Mouse (Mus musculus) CD4-positive, CD25-positive, alpha-beta regulatory T cell, adult 2 months (primary cell): ENCODE measurements around the gene Ppp1r13l.

Source experiments
- DNase-seq: peaks from one replicate; pipeline ENCODE4 v3.0.0-alpha.2; 2012; ENCODE audit warnings: low read depth, low spot score

Ppp1r13l gene

DNA sequence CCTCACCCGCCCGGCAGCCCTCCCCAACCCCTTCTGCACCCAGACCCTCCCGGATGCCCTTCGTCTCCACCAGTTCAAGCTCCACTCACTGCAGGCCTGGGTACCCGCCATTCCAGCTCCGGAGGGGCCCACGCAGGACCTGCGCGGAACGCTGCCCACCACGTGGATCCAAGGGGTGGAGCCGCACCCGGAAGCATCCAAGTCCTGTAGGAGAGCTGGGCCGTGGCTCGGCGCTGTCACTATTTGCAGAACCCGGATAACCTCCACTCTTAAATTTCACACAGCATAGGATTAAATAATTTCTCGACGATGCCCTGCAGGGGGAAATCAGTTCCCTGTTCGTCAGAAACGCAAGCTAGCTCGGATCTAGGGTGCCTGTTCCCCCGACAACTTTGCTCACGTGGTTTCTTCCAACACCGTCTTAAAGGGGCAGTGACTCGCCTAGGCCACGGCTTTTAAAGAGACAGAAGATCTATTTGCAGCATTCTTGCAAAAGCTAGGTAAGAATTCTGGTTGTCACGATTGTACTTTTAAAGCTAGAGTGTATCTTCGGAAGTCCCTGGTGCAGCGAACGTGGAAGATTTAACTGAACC, at the start of gene Ppp1r13l, which contains the start of gene Cd3eap:
Gene Ppp1r13l (plus strand): TSS at position 451 of the 593 bp plus-strand sequence.
Gene Cd3eap (minus strand): TSS at position 185 of the 593 bp plus-strand sequence.
- peak; percentile 89 for DNase-seq

DNA sequence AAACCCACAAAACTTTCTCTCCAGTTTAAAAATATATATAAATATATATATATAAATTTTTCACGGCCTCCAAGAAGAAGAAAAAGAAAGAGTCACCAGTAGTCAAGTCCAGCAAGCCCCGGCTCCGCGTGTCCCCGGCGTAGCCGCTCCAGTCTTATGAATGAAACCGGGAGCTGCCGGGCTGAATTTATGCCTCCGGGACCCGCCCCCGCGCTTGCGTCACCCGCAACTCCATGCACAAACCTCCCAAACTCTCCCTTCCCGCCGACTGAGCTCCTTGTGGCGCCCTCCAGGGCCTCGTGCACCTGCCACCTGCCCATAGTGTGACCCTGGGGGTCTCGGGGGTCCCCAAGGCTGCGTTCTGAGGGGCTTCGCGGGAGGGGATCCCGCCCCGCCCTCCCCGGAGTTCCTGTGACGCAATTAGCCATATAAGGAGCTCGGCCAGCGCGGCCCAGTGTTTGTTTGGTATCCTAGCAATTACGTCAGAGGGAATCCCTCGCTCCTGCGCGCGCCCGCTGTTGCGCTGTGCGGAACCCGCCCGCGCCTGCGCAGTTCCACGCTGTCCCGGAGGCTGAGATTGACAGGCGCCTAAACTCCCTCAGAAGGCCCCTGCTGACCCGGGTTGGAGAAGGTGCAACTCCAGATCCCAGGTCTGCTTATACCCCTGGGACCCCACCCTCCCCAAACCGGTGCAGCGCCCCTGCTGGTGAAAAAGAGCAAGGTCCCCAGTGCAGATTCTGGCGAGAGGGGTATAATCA, 49.5 kb upstream of the Ppp1r13l start, which contains the start of gene Fosb:
Gene Fosb (minus strand): TSS at position 168 of the 758 bp plus-strand sequence.
- peak; percentile 98 for DNase-seq

DNA sequence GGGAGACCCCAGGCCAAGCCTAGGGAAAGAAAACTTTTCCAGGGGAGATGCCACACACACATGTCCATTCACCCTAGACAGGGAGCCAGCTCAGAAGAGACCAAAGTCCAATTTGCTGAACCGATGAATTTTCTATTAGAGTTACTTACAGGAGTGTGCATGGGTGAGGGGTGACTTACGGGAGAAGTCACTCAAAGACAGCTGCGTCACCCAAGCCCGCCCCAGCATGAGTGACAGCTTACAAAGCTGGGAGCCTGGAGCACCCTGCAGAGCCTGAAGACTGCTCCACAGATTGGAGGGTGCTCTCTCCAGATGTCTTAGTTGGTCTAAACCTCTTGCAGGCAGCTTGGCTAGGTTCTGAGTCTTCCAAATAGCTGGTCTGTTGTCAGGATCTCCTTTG, 47.6 kb upstream of the Ppp1r13l start:
- DNase-seq: peak; percentile 13

DNA sequence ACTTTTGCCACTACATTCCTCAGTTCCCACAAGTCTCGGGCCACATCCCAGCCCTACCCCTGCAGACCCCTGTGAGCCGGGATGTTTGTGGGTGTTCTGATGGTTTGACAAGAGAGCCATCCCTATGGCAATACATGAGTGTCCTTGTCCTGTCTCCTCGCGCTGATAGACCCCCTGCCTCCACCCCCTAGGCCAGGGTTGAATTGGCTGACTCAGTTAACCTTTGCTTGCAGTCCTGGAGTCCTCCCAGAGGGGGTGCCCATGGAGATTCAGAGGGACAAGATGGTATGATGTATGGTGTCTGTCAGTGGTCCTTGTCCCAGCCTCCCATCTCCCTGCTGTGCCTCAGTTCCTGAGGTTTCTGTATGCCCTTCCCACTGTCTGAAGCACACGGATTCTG, 45.5 kb upstream of the Ppp1r13l start:
- DNase-seq: no peak

DNA sequence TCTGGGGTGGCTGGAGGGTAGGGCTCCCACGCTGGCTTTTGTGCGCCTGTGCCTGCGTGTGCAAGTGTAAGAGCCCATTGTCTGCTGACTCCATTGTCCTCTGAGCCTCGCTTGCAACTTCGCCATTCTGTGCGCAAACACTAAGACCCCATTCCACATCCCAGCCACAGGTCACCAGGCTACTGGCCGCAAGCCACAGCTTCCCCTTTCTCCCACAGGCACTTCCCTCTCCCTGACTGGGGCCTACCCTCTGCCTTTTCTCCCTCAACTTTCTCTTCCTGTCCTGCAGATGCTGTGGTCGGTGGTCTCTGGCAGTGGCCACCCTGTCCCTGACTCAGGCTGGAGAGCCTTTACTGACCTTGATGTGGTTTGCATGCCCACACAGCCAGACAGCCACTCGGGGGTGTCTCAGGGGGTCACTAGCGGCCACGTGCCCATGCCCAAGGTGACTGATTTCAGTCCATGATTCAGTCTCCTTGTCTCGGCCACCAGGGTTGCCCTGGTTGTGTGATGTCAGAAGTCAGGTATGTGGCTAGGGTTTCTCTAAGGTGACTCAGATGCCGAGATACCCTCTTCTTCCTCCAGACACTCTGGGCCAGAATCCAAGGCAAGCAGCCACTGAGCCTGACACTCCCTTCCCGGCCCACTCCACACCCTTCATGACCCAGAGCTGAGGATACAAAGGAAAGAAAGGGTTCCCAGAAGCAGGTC, 42.9 kb upstream of the Ppp1r13l start:
- DNase-seq: peak; percentile 18

DNA sequence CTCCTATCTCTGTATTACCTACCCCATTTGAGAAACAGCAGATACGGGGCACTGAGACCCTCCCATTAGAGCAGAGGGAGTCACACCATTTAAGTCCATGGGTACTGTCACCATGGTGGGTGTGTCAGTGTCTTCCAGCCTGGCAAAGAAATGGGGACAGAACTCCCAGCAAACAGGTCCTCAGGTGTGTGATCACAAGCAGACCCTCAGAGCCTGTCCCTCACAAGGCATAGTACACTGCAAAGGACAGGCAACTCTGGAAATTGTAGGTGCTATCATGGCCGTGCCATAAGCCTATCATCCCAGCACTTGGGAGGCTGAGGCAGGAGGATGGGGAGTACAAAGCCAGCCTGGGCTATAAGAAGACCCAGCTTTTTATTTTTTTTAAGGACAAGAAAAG, 41.3 kb upstream of the Ppp1r13l start:
- no peak for DNase-seq

DNA sequence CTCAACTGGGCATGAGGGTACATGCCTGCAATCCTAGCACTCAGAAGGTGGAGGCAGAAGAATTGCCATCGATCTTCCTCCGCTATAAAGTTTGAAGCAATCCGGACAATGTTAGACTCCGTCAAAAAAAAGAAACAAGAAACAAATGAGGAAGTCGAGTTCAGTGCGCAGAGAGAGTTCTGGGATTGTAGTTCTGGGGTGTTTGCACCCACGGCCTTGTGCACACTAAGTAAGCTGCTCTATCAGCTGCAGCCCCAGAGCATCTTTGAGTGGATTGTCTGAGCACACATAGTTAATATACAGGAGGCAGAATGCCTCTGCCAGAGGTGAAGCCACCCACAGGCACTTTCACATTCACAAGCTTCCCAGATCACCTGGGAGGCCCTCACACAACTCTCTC, 40.9 kb upstream of the Ppp1r13l start:
- DNase-seq: peak; percentile 40

DNA sequence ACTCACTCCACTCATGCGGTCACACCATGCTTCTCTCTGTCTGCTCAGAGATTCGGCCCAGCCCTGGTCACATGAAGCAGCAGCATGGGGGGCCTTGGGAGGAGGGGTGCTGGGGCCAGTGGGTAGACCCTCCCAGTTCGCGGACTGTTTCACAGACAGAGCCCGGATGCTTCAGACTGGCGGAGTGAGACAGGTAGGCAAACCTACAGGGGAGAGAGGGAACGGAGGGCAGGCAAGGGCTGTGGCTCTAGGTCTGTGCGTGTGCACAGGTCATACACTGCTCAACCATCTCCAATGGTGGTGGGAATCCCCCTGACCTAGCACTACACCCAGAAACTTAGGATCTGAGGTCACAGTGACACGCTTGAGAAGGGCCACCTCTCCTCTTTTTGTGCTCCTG, 40.1 kb upstream of the Ppp1r13l start:
- DNase-seq: peak; percentile 86

DNA sequence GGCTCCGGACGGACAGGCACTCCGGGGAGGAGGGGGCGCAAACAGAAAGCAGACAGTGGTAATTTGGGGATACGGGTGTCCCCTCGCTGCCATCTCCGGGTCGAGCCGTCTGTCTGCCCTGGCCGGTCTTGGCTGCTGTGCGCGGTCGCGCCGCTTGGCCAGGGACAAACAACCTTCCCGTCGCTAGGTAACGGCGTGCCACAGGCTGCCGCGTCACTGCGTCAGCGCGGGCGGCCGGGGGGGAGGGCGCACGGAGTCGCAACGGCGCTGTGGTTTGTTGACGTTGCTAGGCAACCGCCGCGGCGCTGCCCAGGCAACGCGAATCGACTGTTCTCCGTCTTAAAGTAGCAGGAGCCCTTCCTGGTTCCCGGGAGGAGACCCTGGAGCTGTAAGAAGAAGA, 39.6 kb upstream of the Ppp1r13l start:
- peak; percentile 100 for DNase-seq

DNA sequence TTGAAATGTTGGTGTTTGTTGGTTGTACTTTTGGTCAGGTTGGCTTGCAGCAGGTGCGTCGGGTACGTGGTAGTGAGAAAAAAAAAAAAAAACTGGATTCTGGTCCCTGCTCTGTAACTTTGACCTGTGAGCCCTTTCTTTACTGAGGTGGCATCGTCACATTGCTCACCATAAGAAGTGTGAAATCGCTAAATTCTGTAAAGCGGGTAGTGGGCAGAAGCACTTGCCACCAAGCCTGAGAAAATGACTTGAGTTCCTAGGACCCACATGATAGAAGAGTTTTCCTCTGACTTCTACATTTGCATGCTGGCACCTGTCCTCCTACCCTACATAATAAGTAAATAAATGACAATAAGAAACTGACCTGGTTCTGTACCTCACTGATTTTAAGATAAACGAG, 38.9 kb upstream of the Ppp1r13l start:
- DNase-seq: no peak

DNA sequence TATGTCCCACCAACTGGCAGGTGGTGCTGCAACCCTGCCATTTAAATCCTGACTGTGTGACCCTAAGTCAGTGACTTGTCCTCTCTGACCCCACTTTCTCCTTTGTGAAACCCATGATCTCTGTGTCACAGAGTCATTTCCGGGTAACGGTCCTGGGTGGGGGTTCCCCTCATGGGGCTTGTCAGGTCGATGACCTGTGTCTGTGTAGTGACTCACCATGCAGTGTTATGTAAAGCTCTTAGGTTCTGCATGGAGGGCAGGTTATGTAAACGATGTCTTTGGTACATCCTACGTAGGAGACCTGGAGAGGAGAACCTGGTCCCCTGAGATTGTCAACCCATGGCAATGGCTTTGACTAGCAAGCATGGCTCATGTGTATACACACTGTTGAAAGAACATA, 38.1 kb upstream of the Ppp1r13l start:
- peak; percentile 83 for DNase-seq

DNA sequence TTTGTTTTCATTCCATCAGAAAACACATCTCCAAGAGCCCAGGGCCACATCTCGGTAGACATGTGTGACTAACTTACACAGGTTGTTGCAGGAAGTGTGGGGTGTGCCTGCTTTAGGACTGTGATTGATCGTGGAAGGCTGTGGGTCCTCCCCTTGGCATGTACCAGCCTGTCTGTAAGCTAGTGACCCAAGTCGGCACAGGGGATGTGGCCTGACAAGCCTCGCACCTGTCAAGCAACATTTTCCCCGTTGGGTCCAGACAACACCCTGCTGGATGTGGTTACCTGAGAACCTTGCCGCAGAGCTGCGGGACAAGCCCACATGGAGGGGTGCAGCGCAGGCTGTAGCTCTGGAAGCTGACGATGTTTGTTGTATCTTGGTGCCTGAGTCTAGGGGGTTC, 37.1 kb upstream of the Ppp1r13l start:
- peak; percentile 43 for DNase-seq

DNA sequence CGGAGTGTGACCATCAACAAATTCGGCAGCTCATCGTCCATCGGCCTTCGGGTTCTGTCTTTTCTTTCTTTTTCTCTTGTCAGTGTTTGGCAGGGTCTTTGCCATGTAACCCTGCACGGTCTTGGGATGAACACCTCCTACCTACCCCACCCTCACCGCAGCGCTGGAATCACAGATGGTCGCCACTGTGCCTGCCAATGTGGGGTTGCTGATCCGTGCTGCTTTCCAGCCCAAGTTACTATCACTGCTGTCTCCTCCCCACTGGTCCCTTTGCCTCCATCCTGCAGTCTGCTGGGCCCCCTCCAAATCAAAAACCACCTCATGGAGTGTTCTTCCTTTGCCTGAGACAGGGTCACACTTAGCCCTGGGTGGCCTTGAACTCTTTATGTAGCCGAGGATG, 35.3 kb upstream of the Ppp1r13l start:
- no peak for DNase-seq

DNA sequence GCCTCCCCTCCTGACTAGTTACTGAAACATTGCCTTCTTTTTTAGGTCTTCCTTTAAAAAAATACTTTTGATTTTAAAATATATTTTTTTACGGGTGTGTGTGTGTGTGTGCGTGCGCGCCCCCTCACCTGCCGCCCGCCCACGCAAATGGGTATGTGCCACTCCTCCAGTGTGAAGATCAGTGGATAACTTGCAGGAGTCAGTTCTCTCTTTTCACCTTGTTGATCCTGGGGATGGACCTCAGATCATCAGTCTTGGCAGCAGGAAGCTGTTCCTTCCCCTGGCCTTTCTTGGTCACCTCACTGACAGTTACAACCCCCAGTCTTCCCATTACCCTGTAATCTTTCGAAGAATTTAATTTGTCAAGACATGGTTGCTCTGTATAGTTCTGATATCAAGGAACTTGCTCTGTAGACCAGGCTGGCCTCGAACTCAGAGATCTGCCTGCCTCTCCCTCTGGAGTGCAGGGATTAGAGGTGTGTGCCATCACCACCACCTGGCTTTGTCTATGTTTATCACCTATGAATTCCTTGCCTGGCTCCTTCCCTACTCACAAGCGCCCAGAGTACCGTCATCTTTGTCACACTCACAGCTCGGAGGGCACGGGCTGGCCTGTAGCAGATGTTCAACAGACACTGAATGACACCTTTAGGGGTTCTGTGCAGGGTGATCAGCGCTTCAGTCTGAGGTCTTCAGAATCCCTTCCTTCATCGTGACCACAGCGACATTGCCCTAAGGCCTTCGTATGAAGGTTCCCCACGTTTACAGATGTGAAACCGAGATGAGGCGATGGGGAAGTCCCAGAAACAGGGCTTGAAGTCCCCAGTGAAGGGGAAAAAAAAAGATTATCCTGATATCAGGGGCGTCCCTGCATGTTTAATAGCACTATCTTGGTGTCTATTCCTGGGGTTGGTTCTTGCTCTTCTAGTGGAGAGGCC, 34.0 kb upstream of the Ppp1r13l start:
- DNase-seq: peak; percentile 81

DNA sequence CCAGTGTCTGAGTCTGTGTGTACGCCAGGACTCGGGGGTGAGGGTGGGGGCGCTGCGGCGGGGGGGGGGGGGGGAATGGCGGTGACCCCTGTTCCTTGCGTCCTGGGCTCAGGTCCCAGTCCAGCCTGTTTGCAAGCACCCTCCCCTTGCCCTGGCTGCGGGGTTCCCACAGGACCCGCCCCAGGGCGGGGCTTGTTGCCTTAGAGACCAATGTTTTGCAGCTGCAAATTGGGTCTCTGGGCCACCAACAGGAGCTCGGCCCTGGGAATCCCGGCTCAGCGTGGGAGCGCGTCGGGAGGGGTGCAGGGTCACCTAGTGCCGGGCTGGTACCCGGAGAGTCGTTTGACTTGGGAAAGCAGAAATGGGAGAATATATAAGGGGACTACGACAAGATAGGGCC, 33.2 kb upstream of the Ppp1r13l start:
- DNase-seq: peak; percentile 85

DNA sequence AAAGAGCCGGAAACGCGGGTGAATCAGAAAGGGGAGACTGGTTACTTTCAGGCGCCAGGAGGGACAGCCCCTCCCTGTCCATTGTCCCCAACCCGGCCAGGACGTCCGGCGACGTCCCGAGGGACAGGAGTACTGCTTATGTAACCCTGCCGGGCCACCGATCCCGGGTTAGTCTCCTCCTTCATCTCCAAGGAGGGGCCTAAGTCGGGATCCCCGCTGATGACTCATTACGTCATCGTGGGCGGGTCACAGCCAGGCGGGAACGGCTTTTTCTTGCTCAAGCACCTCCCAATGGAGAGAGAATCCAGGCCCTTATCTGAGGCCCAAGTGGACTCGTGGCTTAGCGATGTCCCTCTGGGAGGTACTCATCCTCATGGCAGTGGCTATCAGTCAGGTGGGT, 32.4 kb upstream of the Ppp1r13l start:
- DNase-seq: peak; percentile 70

DNA sequence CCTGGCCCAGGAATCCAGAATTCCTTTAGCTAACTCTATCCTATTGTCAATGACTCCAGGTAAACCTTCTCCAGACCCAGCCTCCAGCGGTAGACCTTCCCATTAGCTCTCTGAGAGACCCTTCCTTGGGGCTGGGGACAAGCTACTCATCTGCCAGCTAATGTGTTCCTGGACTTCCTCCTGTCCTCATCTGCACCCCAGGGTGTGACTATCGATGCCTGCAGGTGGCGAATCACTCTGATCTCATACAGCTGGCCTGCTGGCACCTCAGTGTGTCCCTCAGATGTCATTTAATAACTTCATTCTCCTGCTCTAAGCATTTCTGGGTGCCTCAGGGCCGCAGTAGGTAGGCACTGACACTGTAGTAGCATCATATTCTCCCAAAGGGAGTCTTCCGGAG, 31.8 kb upstream of the Ppp1r13l start:
- DNase-seq: no peak

DNA sequence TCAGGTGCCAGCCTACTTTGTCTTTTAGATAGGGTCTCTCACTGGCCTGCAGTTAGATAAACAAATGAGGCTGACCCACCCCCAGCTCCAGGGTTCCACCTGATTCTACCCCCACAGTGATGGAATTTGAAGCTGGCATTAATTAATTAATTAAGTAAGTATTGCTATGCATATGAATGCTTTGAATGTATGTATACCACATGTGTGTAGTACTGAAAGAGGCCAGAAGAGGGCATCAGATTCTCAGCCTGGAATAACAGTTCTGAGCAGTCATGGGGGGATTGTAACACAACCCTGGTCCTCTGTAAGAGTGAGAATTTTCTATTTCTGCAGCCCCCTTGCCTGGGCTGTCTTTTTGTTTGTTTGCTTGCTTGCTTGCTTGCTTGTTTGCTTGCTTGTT, 31.1 kb upstream of the Ppp1r13l start:
- DNase-seq: peak; percentile 61

DNA sequence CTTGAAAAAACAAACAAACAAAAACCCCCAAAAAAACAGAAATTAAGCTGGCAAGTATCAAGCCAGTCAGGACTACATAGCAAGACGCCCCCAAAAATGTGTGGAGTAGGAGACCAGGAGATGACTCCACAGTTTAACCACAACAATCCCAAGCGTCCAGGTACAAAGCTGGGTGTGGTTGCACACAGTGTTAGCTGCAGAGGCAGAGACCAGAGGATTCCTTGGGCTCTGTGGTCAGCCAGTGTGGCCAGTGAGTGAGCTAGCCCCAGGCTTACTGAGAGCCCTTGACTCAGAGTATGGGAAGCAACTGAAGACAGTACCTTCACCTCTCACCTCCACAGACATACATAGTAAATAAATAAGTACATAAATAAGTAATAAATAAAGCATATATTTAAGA, 27.6 kb upstream of the Ppp1r13l start:
- no peak for DNase-seq

DNA sequence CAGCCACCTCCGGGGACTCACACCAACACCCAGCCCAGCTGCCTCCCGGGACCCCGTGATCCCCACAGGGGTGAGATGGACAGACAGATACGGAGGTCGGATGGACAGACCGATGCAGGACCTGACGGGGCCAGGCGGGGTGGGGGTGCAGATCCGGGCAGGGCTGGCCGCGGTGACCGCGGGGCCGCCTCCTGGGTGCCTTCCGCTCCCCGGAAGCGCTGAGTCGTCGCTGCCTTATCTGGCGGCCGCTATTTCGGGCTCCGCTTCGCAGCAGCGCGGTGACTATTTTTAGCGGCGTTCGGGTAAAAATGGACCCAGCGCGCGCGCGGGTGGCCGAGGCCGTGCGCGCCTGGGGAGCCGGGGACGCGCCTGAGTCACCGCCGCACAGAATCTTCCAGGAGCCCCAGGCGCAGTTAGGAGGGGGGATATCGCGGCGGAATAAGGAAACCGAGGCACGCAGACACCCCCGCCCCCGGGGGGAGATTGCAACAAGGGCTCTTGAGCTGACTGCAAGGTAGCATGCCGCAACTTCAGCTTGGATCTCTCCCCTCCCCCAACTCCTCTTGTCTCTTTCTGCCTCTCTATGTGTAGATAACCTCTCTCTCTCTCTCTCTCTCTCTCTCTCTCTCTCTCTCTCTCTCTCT, 26.7 kb upstream of the Ppp1r13l start:
- DNase-seq: peak; percentile 86

DNA sequence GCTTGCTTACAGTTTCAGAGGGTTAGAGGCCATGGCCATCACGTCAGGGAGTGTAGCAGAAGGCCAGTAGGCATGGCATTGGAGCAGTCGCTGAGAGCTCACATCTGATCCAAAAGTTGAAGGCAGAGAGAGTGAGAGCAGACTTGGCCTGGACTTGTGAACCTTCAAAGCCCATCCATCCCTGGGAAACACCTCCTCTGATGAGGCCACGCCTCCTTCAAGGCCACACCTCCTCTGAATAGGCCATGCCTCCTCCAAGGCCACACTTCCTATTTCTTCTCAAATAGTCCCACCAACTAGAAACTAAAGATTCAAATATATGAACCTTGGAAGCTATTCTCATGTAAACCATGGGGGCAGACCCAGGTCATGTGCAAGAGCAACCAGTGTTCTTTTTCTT, 24.0 kb upstream of the Ppp1r13l start:
- peak; percentile 51 for DNase-seq
